Mouse (Mus musculus): ENCODE results near the gene Ctla4. TPM values are rescaled to one million over a fixed set of nuclear protein-coding genes. Genes with fewer than 3 reads are reported as not detected.

The Ctla4 gene
- polyA plus RNA-seq (2017; shearing (Covaris generic)): 100 to 1,000 TPM; 274 to 291 TPM

- peak; percentile 46 for ATAC-seq
These were observed at the start of gene Ctla4 for GRCm38 (mm10) chr1:60886981-60887380. Gene Ctla4 (plus strand): TSS chr1:60887000.

- ATAC-seq: no peak
These were observed 47.6 kb upstream of the Ctla4 start for GRCm38 (mm10) chr1:60839161-60839560.

GRCm38 (mm10) chr1:60845318-60846060, 41.3 kb upstream of the Ctla4 start:
- ATAC-seq: no peak

- ATAC-seq: no peak
These were observed 40.1 kb upstream of the Ctla4 start for GRCm38 (mm10) chr1:60846616-60847275.

- ATAC-seq: no peak
These were observed 37.7 kb upstream of the Ctla4 start for GRCm38 (mm10) chr1:60849112-60849511.

GRCm38 (mm10) chr1:60849816-60850215, 37.0 kb upstream of the Ctla4 start:
- ATAC-seq: no peak

- ATAC-seq: no peak
These were observed 35.6 kb upstream of the Ctla4 start for GRCm38 (mm10) chr1:60851041-60851781.

GRCm38 (mm10) chr1:60852075-60852769, 34.6 kb upstream of the Ctla4 start:
- ATAC-seq: no peak

- no peak for ATAC-seq
These were observed 34.0 kb upstream of the Ctla4 start for GRCm38 (mm10) chr1:60852770-60853147.

- ATAC-seq: peak; percentile 85
These were observed 33.4 kb upstream of the Ctla4 start for GRCm38 (mm10) chr1:60853330-60853956.

- ATAC-seq: peak; percentile 22
These were observed 32.8 kb upstream of the Ctla4 start for GRCm38 (mm10) chr1:60853991-60854390.

GRCm38 (mm10) chr1:60857351-60858220, 29.2 kb upstream of the Ctla4 start:
- ATAC-seq: peak; percentile 31

GRCm38 (mm10) chr1:60859159-60859558, 27.6 kb upstream of the Ctla4 start:
- ATAC-seq: no peak

- ATAC-seq: no peak
These were observed 27.0 kb upstream of the Ctla4 start for GRCm38 (mm10) chr1:60859842-60860241.

GRCm38 (mm10) chr1:60860357-60860946, 26.3 kb upstream of the Ctla4 start:
- peak; percentile 61 for ATAC-seq

GRCm38 (mm10) chr1:60860955-60861354, 25.8 kb upstream of the Ctla4 start:
- no peak for ATAC-seq

- ATAC-seq: no peak
These were observed 25.4 kb upstream of the Ctla4 start for GRCm38 (mm10) chr1:60861431-60861830.

GRCm38 (mm10) chr1:60862510-60862909, 24.3 kb upstream of the Ctla4 start:
- no peak for ATAC-seq

- ATAC-seq: no peak
These were observed 23.8 kb upstream of the Ctla4 start for GRCm38 (mm10) chr1:60862951-60863461.

GRCm38 (mm10) chr1:60863701-60864100, 23.1 kb upstream of the Ctla4 start:
- ATAC-seq: no peak

- ATAC-seq: no peak
These were observed 21.6 kb upstream of the Ctla4 start for GRCm38 (mm10) chr1:60865167-60865566.
